Mouse (Mus musculus) erythroblast, embryonic 14.5 days (primary cell): Measurements from ENCODE around the gene Impg1.
"Not testable (repeated sequence)": the region's sequence is repeated elsewhere in the genome, so short reads cannot be mapped to it uniquely, and the experiment has no call there.

ENCODE experiments used
- GATA1 ChIP-seq: IDR thresholded peaks from 2 replicates; pipeline ENCODE4 v1.6.1; 2012; ENCODE audit warnings: low read length, inconsistent platforms, mixed read lengths
- TAL1 ChIP-seq: IDR thresholded peaks from 3 replicates; pipeline ENCODE4 v1.6.1; 2012; ENCODE audit warnings: low read length, inconsistent platforms, mixed read lengths

GRCm38 (mm10) chr9:80321051-80321887 lies 144.0 kb downstream of the Impg1 start:
- not testable (repeated sequence) for TF ChIP-seq GATA1, TAL1
